Comparison of ENCODE assay signal across 8 mouse cellular contexts in the genomic region with DNA sequence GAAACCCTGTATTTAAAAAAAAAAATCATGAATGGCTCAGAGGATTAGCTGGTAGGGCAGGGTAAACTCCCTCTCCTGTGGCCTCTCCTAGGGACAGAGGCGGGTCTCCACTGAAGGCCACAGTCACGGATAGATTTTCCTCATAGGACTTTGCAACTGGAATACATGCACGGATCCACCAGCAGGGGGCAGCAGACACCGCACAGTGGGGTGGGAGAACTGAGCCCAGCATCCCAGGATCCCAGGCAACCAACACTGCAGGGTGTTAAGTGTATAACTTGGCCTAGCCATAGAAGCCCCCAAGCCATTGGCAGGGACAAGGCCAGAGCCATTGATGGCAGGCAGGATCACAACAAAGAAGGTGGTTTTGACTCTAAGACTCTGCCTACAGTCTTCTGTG. TPM values are rescaled to one million over a fixed set of nuclear protein-coding genes. Genes with fewer than 3 reads are reported as not detected.
DNase-seq lines count a peak whose midpoint lies in the region; ATAC-seq and TF ChIP-seq lines count a peak whose summit lies in the region.

No protein-coding gene starts in this region.

- no peak overlapping the region for H3K9ac ChIP-seq in MEL (ENCODE audit: control insufficient read depth, low read depth, low read length, poor library complexity, severe bottlenecking)

- H3K27me3 ChIP-seq in MEL (ENCODE audit: control insufficient read depth in 1 of 2, insufficient read depth in 2 of 2, low read length in 2 of 2) = no peaks in the 10 kb centered on the region
- H3K27me3 ChIP-seq in forebrain, embryonic 10.5 days (ENCODE audit: poor library complexity, severe bottlenecking) = peaks cover 23% of the 10 kb centered on the region
- no peaks in the 10 kb centered on the region; the same call in 1 of the 2 replicates for H3K27me3 ChIP-seq in midbrain, embryonic 10.5 days (ENCODE audit: low read depth, poor library complexity, severe bottlenecking)

- H3K36me3 ChIP-seq in MEL (ENCODE audit: control insufficient read depth in 1 of 2, insufficient read depth in 2 of 2, low read length in 2 of 2) = no peaks in the 10 kb centered on the region
- H3K36me3 ChIP-seq in forebrain, embryonic 10.5 days (replicated peaks) = peaks cover 29% of the 10 kb centered on the region
- peaks cover 44% of the 10 kb centered on the region for H3K36me3 ChIP-seq in midbrain, embryonic 10.5 days

- TF ChIP-seq CTCF in MEL (IDR thresholded peaks at IDR 0.05 in 2 of 3, conservative IDR thresholded peaks at IDR 0.05 in 1 of 3; ENCODE audit: control insufficient read depth in 1 of 3, insufficient read depth in 1 of 3, low read depth in 2 of 3, low read length in 3 of 3, poor library complexity in 1 of 3, severe bottlenecking in 1 of 3) = peak; percentile 90 to 96 (median 92)
- peak; percentile 96 for TF ChIP-seq CTCF in bone marrow macrophage, adult 2 months (IDR thresholded peaks at IDR 0.05; ENCODE audit: low read depth, low read length)

- peak; percentile 58 for DNase-seq in MEL (ENCODE audit: low read depth, low spot score)
- DNase-seq in forebrain, embryonic 10.5 days (ENCODE audit: extremely low spot score, low spot score) = peak; percentile 87
- DNase-seq in heart, postnatal 36 days = peak; percentile 84 to 89
- peak; percentile 77 to 83 for DNase-seq in layer of hippocampus, postnatal 36 days
- peak; percentile 84 for DNase-seq in midbrain, embryonic 10.5 days (ENCODE audit: low spot score)
- DNase-seq in right cerebral cortex, postnatal 36 days (ENCODE audit: low spot score in 2 of 2) = peak; percentile 31 to 55

- intact Hi-C loops in heart, postnatal 36 days (cut with DNase I) = loop anchor here (1.0 to 5.0 kb wide), 3 partner anchors 125 to 217 kb away; no protein-coding TSS in a partner anchor

- no peaks in the 10 kb centered on the region for H3K4me1 ChIP-seq in MEL (ENCODE audit: control insufficient read depth in 1 of 2, insufficient read depth in 2 of 2, low read length in 2 of 2)
- peaks cover 14% of the 10 kb centered on the region for H3K4me1 ChIP-seq in bone marrow macrophage, adult 2 months (ENCODE audit: control insufficient read depth, insufficient read depth, low read length)
- peaks cover 8% of the 10 kb centered on the region; the same call in 1 of the 2 replicates for H3K4me1 ChIP-seq in forebrain, embryonic 10.5 days
- H3K4me1 ChIP-seq in midbrain, embryonic 10.5 days = no peaks in the 10 kb centered on the region

- no peaks in the 10 kb centered on the region for H3K9me3 ChIP-seq in MEL (replicated peaks; ENCODE audit: insufficient read depth, low read length)
- H3K9me3 ChIP-seq in forebrain, embryonic 10.5 days = no peaks in the 10 kb centered on the region
- no peaks in the 10 kb centered on the region for H3K9me3 ChIP-seq in midbrain, embryonic 10.5 days (replicated peaks)

- TF ChIP-seq EP300 in MEL (IDR thresholded peaks at IDR 0.05; ENCODE audit: low read depth in 1 of 2, low read length in 2 of 2) = no peak

- 7% methylated on average over 4 of the region's 4 CpGs for WGBS in forebrain, embryonic 10.5 days
- 7% methylated on average over 4 of the region's 4 CpGs for WGBS in midbrain, embryonic 10.5 days

- no peak overlapping the region for H3K27ac ChIP-seq in MEL (ENCODE audit: control insufficient read depth, low read depth, low read length)
- peak overlapping the region; percentile 95; the same call in 1 of the 2 replicates for H3K27ac ChIP-seq in bone marrow macrophage, adult 2 months (ENCODE audit: insufficient read depth, low read depth, low read length)
- no peak overlapping the region for H3K27ac ChIP-seq in forebrain, embryonic 10.5 days
- H3K27ac ChIP-seq in midbrain, embryonic 10.5 days (replicated peaks) = no peak overlapping the region

- no peak overlapping the region for H3K4me3 ChIP-seq in MEL (ENCODE audit: control insufficient read depth in 1 of 2, insufficient read depth in 1 of 2, low read depth in 2 of 2, low read length in 2 of 2)
- no peak overlapping the region for H3K4me3 ChIP-seq in bone marrow macrophage, adult 2 months (ENCODE audit: insufficient read depth, low read length)
- no peak overlapping the region for H3K4me3 ChIP-seq in forebrain, embryonic 10.5 days
- no peak overlapping the region for H3K4me3 ChIP-seq in midbrain, embryonic 10.5 days

- no peak for TF ChIP-seq POLR2A in MEL (IDR thresholded peaks at IDR 0.05; ENCODE audit: control insufficient read depth in 1 of 2, insufficient read depth in 1 of 2, low read depth in 1 of 2, low read length in 2 of 2, poor library complexity in 1 of 2)
- TF ChIP-seq POLR2A in bone marrow macrophage, adult 2 months (IDR thresholded peaks at IDR 0.05; ENCODE audit: borderline replicate concordance, low read depth, low read length) = no peak

- TF ChIP-seq RAD21 in MEL (IDR thresholded peaks at IDR 0.05; ENCODE audit: low read depth, low read length) = peak; percentile 78

- ATAC-seq in inflammation-experienced regulatory T-cells, adult 6 months = no peak

- no peaks in the 10 kb centered on the region for H3K79me2 ChIP-seq in MEL (ENCODE audit: control insufficient read depth, insufficient read depth, low read length, poor library complexity)

TF ChIP-seq in MEL, 35 proteins besides CTCF, POLR2A, EP300 and RAD21:
- TF ChIP-seq SMC3 (IDR thresholded peaks at IDR 0.05; ENCODE audit: low read depth, low read length) (peak; percentile 73), ZC3H11A (IDR thresholded peaks at IDR 0.05; ENCODE audit: low read depth, low read length) (peak; percentile 59), CHD2 (IDR thresholded peaks at IDR 0.05; ENCODE audit: low read length) (no peak)
TF ChIP-seq in MEL: peak in this region for 2.

RNA-seq across cellular contexts. Expression of gene Pheta1, which starts 23.4 kb away (rescaled TPM):
- 6.6 and 8.1 TPM in 2 replicates for total RNA-seq in MEL (2012; rRNA removed)
- 1 to 10 TPM in 1 of 2 experiments, not detected in 1; 8.8 TPM for polyA plus RNA-seq in MEL (2012; ENCODE audit: insufficient read depth in 1 of 2, insufficient read length in 2 of 2, low read depth in 1 of 2, low replicate concordance in 2 of 2, missing spikeins in 1 of 2)
- 6.5 and 6.6 TPM in 2 replicates for polyA plus RNA-seq in bone marrow macrophage, adult 2 months (2012; ENCODE audit: insufficient read depth, insufficient read length, missing spikeins)
- polyA plus RNA-seq in forebrain, embryonic 10.5 days (2016; fragmentation: Nextera tagmentation; extraction: Ambion mirVana) = 45.3 and 47.8 TPM in 2 replicates
- total RNA-seq in heart, postnatal 36 days (2021) = 10 to 100 TPM; 11.6 to 12.6 TPM
- 10 to 100 TPM in 1 of 2 experiments, 1 to 10 TPM in 1; 8.8 to 11.1 TPM for total RNA-seq in layer of hippocampus, postnatal 36 days (2021)
- 46.7 and 52.9 TPM in 2 replicates for polyA plus RNA-seq in midbrain, embryonic 10.5 days (2016; fragmentation: Nextera tagmentation; extraction: Ambion mirVana)
- polyA plus RNA-seq in inflammation-experienced regulatory T-cells, adult 6 months (2017; shearing (Covaris generic)) = 1 to 10 TPM in 2 of 3 experiments, under 1 TPM in 1; 0.25 to 1.5 (median 1.0) TPM

RNA-seq across cellular contexts. Expression of gene Sh2b3, which starts 34.7 kb away (rescaled TPM):
- total RNA-seq in MEL (2012; rRNA removed) = 14.0 and 18.1 TPM in 2 replicates
- polyA plus RNA-seq in MEL (2012; ENCODE audit: insufficient read depth in 1 of 2, insufficient read length in 2 of 2, low read depth in 1 of 2, low replicate concordance in 2 of 2, missing spikeins in 1 of 2) = 10 to 100 TPM in 1 of 2 experiments, not detected in 1; 43.2 TPM
- polyA plus RNA-seq in bone marrow macrophage, adult 2 months (2012; ENCODE audit: insufficient read depth, insufficient read length, missing spikeins) = 69.5 and 77.5 TPM in 2 replicates
- polyA plus RNA-seq in forebrain, embryonic 10.5 days (2016; fragmentation: Nextera tagmentation; extraction: Ambion mirVana) = 5.4 and 5.5 TPM in 2 replicates
- total RNA-seq in heart, postnatal 36 days (2021) = 10 to 100 TPM; 23.8 to 28.1 TPM
- total RNA-seq in layer of hippocampus, postnatal 36 days (2021) = 10 to 100 TPM; 21.6 to 22.1 TPM
- polyA plus RNA-seq in midbrain, embryonic 10.5 days (2016; fragmentation: Nextera tagmentation; extraction: Ambion mirVana) = 6.9 and 8.1 TPM in 2 replicates
- 10 to 100 TPM in 2 of 3 experiments, 1 to 10 TPM in 1; 4.6 to 15.4 (median 13.6) TPM for polyA plus RNA-seq in inflammation-experienced regulatory T-cells, adult 6 months (2017; shearing (Covaris generic))
